Mouse (Mus musculus): ENCODE measurements around the gene Herc3. TPM values are rescaled to one million over a fixed set of nuclear protein-coding genes. Genes with fewer than 3 reads are reported as not detected.
A peak's percentile ranks its signal among the peaks of the same experiment; 100 is the strongest.
"Not testable (repeated sequence)": the region's sequence is repeated elsewhere in the genome, so short reads cannot be mapped to it uniquely, and the experiment has no call there.

Gene Herc3
- total RNA-seq, 1 experiment from 2014 or later = 12.0 TPM

GRCm38 (mm10) chr6:58855676-58856367, 24.6 kb downstream of the Herc3 start:
- ATAC-seq (replicated peaks; ENCODE audit: low read depth, poor library complexity, severe bottlenecking) = no peak

DNA sequence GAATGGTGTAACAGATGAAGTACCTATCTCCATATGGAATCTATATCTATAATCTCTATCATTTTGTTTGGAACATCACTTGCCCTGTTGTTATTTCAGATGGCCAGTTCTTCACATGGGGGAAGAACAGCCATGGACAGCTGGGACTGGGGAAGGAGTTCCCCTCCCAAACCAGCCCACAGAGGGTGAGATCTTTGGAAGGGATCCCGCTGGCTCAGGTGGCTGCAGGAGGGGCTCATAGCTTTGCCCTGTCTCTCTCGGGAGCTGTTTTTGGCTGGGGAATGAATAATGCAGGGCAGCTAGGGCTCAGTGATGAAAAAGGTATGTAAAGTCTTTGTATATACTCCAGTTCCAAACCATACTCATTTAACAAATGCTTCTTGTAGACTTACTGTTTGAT, 25.2 kb downstream of the Herc3 start:
- ATAC-seq (replicated peaks; ENCODE audit: low read depth, poor library complexity, severe bottlenecking) = no peak

GRCm38 (mm10) chr6:58859517-58859916, 28.3 kb downstream of the Herc3 start:
- ATAC-seq (replicated peaks; ENCODE audit: low read depth, poor library complexity, severe bottlenecking) = no peak

DNA sequence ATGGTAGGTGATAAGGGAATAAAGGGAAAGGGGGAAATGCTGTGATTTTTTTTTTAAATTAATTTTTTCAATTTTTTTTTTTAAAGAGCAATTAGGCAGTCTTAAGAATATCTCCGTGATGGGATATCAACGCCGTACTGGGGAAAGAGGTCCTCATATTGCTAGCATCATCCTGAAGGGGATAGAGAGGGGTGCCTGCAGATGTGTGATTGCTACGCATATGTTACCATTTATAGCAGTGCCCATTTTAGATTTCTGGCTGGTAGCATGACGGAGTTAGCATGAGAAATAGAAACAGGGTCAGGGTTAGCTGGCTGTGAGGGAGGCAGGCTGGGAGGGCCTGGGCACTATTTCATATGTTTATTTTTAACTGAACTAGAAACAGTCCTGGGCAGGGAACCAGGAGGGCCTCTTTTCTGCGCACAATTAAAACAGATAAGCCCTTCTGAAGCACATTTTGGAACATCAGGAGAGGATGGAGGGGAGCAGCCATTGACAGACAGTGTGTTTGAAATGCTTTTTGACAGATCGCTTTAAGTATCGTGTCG, 31.3 kb downstream of the Herc3 start:
- ATAC-seq (replicated peaks; ENCODE audit: low read depth, poor library complexity, severe bottlenecking) = no peak

DNA sequence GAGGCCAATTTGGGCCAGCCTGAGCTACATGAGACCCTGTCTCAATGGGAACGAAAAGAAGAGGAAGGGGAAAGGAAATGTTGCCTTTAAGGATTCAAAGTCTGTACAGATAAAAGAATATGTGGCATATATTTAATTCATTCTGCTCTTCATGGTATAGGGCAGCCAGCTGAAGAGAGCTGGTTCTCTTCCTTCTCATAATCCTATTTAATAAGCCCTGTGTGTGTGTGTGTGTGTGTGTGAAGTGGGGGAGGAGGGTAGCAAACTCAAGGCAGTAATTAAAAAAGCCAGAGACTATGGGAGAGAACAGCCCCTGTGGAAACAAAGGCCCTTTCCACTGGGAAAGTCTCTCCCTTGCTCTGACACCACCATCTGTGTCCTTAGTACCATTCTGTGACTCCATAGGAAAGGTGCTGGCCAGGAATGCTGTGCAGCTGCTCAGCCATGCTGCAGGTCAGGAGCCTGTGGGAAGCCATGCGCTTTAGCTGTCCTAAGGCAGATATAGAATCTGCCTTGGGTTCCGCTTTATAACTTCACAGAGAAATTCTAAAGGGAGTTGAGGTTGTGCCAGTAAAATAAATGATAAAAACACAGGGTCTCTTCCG, 32.5 kb downstream of the Herc3 start:
- no peak for ATAC-seq (replicated peaks; ENCODE audit: low read depth, poor library complexity, severe bottlenecking)

DNA sequence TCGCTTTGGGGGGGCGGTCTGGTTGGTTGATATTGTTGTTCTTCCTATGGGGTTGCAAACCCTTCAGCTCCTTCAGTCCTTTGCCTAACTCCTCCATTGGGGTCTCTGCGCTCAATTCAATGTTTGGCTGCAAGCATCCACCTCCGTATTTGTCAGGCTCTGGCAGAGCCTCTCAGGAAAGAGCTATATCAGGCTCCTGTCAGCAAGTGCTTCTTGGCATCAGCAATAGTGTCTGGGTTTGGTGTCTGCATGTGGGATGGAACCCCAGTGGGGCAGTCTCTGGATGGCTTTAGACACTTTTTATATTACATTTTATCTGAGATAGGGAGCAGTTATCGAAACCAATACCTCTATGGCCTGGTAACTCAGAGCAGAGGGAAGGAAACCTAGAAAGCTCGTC, 36.6 kb downstream of the Herc3 start:
- ATAC-seq (replicated peaks; ENCODE audit: low read depth, poor library complexity, severe bottlenecking) = not testable (repeated sequence)

GRCm38 (mm10) chr6:58879572-58879971, 48.3 kb downstream of the Herc3 start:
- ATAC-seq (replicated peaks; ENCODE audit: low read depth, poor library complexity, severe bottlenecking) = no peak

GRCm38 (mm10) chr6:58879987-58880386, 48.7 kb downstream of the Herc3 start:
- ATAC-seq (replicated peaks; ENCODE audit: low read depth, poor library complexity, severe bottlenecking) = no peak

DNA sequence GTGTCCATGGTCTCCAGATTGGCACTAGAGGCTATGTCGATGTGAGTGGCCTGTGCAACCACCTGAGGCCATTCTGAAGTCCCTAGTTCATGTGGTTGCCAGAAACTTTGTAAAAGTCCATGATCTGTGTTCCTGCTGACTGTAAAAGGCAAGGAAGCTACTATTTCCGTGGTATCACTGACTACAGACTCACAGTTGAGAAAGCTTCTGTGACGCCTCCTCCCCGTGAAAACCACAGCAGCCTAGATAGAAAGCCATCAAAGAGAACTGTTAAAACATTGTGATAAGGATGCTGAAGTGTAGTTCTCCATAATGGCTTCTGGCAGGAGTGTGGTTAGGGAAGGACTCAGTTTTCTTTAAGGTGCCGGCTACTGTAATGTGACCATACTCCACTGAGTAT, 49.6 kb downstream of the Herc3 start:
- ATAC-seq (replicated peaks; ENCODE audit: low read depth, poor library complexity, severe bottlenecking) = peak; percentile 66

- ATAC-seq (replicated peaks; ENCODE audit: low read depth, poor library complexity, severe bottlenecking) = no peak
These were observed 50.1 kb downstream of the Herc3 start for GRCm38 (mm10) chr6:58881363-58881762.

GRCm38 (mm10) chr6:58882271-58882670, 51.0 kb downstream of the Herc3 start:
- peak; percentile 65 for ATAC-seq (replicated peaks; ENCODE audit: low read depth, poor library complexity, severe bottlenecking)

DNA sequence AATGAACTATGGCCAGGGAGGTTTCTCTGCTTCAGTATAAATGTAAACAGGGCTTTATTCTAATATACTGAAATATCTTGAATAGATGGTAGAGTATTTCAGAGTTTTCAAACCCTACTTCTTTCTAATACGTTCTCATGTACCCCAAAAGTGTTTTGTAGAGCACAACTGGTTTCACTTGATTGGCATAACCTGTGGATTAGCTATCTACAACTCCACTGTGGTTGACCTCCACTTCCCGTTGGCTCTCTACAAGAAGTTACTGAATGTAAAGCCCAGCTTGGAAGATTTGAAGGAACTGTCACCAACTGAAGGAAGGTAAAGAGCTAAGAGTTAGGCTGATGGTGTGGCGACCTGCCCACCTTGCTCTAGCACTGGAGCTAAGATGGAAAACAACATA, 58.7 kb downstream of the Herc3 start:
- ATAC-seq (replicated peaks; ENCODE audit: low read depth, poor library complexity, severe bottlenecking) = peak; percentile 77

DNA sequence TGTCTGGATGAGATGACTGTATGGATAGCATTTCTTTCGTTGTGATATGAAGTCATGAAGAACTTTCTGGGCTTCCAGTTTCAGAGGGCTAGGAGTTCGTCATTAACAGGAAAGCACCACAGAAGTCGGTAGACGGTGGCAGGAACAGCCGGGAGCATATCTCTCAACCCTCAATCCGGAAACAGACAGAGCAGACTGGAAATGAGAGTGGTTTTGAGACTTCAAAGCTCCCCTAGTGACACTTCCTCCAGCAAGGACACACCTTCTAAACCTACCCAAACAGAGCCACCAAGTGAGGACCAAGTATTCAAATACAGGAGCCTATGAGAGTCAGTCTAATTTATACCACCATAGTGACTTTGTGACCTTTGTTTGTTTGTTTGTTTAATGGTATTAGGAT, 62.0 kb downstream of the Herc3 start:
- ATAC-seq (replicated peaks; ENCODE audit: low read depth, poor library complexity, severe bottlenecking) = peak; percentile 38

DNA sequence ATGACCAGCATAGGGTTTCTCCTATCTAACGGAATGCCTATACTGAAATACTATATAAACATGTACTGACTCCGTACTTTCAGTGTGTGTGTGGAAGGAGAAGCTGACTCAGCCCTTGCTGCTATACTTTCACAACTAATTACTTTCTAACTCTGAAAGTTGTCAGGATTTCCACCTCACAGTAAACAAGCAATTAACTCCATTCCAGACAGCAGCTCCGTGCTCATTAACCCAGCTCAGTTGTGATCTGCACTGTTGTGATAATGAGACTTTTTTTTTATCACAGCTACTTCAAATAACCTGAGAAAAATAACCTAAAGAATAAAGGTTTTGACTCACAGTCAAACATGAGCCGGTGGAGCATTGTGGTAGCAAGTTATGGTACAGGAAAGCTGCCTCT, 63.7 kb downstream of the Herc3 start:
- ATAC-seq (replicated peaks; ENCODE audit: low read depth, poor library complexity, severe bottlenecking) = no peak

GRCm38 (mm10) chr6:58896648-58897047, 65.4 kb downstream of the Herc3 start:
- ATAC-seq (replicated peaks; ENCODE audit: low read depth, poor library complexity, severe bottlenecking) = no peak

GRCm38 (mm10) chr6:58899076-58899475, 67.8 kb downstream of the Herc3 start:
- ATAC-seq (replicated peaks; ENCODE audit: low read depth, poor library complexity, severe bottlenecking) = no peak

- ATAC-seq (replicated peaks; ENCODE audit: low read depth, poor library complexity, severe bottlenecking) = no peak
These were observed 69.3 kb downstream of the Herc3 start for GRCm38 (mm10) chr6:58900536-58900935.

- ATAC-seq (replicated peaks; ENCODE audit: low read depth, poor library complexity, severe bottlenecking) = no peak
These were observed 71.9 kb downstream of the Herc3 start for GRCm38 (mm10) chr6:58903171-58903570.

DNA sequence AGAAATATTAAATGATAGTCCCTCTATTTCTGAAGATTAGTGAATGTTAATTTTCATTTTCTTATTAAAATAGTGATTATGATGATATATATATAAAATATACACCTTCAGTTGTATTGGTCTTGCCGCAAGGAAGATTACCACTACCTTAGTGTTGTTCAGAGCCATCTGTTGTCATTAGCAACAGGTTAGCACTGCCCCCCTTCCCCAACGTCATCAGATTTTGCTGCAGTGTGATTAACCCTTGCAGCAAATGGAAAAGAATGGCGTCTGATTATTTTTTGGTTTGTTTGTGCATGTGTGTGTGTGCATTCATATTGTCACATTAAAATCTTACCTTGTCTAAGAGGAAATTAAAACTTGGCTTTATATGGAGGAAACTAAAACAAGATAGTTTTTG, 73.3 kb downstream of the Herc3 start:
- no peak for ATAC-seq (replicated peaks; ENCODE audit: low read depth, poor library complexity, severe bottlenecking)

DNA sequence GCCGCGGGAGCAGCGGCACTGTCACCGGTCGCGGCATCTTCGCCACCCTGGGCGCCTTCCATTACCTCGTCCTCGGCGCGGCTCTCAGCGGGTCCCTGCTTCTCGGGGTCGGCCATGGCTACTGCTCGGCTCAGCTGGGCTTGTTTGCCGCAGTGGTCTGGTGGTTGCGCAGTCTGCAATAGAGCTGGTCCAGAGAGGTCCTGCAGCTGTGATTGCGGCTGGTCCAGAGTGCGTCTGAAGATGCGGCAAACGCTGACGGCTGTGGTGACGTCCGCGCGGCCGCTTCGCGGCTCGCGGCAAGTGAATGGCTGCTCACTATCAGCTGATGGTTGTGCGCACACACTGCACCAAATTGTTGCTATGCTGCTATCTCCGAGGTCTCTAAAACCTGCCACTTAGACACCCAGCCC, 75.6 kb downstream of the Herc3 start, which contains the start of gene Nap1l5:
Gene Nap1l5 (minus strand): TSS at position 225 of the 410 bp plus-strand sequence.
- ATAC-seq (replicated peaks; ENCODE audit: low read depth, poor library complexity, severe bottlenecking) = peak; percentile 69

- ATAC-seq (replicated peaks; ENCODE audit: low read depth, poor library complexity, severe bottlenecking) = no peak
These were observed 76.1 kb downstream of the Herc3 start for GRCm38 (mm10) chr6:58907336-58907735.

DNA sequence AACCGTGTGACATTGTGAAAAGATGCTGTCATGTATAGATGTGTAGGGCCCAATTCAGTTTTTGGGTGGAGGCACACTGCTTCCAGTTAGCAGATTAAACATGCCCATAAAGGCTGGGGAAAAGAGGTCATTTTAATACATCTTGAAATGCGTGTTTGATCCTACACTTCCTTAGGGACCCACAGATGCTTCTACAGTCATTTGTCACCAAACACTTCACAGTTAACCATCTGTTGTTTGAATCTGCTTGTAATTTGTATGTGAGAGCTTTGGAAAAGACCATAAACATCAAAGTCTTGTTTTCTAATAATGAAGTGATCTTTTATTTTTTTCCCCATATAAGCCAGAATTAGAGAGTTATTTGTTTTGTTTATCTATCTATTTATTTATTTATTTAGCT, 76.5 kb downstream of the Herc3 start:
- no peak for ATAC-seq (replicated peaks; ENCODE audit: low read depth, poor library complexity, severe bottlenecking)

All from common myeloid progenitor, adult 5-6 weeks (primary cell).